Mouse (Mus musculus): ENCODE data around the gene Tpt1. TPM values are rescaled to one million over a fixed set of nuclear protein-coding genes. Genes with fewer than 3 reads are reported as not detected.
"Not testable (repeated sequence)": the region's sequence is repeated elsewhere in the genome, so short reads cannot be mapped to it uniquely, and the experiment has no call there.

Tpt1 gene
- 2,477 and 2,768 TPM in 2 replicates for polyA plus RNA-seq (2012; ENCODE audit: insufficient read depth, insufficient read length, missing spikeins)

DNA sequence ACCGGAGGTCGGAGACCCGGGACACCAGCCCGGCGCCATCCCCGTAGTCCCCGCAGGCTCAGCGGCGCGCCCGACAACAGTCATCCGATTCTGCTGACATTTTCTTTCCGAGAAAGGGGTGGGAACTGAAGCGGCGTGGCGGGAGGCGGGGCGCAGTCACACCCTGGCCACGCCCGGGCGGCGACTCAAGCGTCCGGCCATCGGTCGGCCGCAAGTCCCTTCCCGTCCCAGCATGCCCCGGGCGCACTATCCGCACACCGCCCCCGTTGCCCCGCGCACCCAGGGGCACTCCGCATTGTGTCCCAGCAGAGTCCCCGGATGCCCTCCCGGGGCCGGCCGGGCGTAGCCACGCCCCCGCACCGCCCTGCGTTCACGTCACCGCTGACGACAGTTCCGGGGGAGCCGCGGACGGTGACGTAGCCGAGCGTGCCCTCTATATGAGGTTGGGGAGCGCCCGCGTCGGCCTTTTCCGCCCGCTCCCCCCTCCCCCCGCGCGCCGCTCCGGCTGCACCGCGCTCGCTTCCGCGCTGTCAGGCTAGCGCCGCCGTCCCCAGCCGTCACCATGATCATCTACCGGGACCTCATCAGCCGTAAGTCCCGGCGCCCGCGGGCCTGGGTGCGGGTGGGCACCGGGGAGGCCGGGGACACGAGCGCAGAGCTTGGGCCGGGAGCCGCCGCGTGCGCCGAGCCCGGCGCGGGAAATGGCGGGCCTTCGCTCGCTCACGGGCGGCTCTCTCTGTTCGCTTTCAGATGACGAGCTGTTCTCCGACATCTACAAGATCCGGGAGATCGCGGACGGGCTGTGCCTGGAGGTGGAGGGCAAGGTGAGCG is at the start of gene Tpt1:
Tpt1 (plus strand) TSS at position 227 of the 831 bp plus-strand sequence.
- Histone ChIP-seq H3K4me1 (ENCODE audit: control insufficient read depth, insufficient read depth, insufficient read length, low read length) (peaks cover 6% of the 10 kb centered on the region; the same call in 1 of the 2 replicates), H3K4me3 (ENCODE audit: insufficient read depth, low read depth, low read length) (peak within 1 kb of the TSS; percentile 87), H3K27ac (replicated peaks; ENCODE audit: low read depth, low read length) (peak within 1 kb of the TSS; percentile 100)

- H3K4me3 ChIP-seq (ENCODE audit: insufficient read depth, low read depth, low read length), result no peak overlapping the region
- no peak overlapping the region for H3K27ac ChIP-seq (replicated peaks; ENCODE audit: low read depth, low read length)
- no peaks in the 10 kb centered on the region for H3K4me1 ChIP-seq (ENCODE audit: control insufficient read depth, insufficient read depth, insufficient read length, low read length)
Observed at GRCm38 (mm10) chr14:75795918-75796317, 49.0 kb upstream of the Tpt1 start.

DNA sequence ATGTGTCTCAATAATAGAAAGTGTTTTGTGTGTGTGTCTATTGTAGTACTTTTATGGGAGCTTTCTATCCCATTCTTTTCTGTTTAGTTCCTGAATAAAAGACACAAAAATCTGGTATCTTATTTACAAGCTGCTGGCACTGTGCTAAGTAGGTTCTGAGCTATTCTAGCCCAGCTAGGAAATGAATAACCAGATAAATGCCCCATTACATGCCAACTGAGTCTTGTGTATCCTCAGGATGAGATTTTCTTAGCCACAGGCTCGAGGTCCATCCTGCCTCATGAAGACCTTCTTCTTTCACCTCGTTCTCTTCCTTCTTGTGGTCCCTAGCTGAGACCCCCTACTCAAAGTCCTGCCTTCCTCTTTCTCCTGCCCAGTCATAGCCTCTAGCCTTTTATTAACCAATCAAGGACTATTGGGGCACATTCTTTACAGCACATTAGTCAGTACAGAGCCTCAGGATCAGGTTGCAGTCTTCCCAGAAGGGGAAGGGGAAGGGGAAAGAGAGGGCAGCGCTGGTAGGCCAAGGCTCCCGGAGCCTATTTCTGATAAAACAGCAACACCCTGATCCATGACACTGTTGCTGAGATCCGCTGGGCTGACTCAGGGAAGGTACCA is 47.0 kb upstream of the Tpt1 start:
- Histone ChIP-seq H3K27ac (replicated peaks; ENCODE audit: low read depth, low read length) (no peak overlapping the region), H3K4me3 (ENCODE audit: insufficient read depth, low read depth, low read length) (no peak overlapping the region), H3K4me1 (ENCODE audit: control insufficient read depth, insufficient read depth, insufficient read length, low read length) (no peaks in the 10 kb centered on the region)

DNA sequence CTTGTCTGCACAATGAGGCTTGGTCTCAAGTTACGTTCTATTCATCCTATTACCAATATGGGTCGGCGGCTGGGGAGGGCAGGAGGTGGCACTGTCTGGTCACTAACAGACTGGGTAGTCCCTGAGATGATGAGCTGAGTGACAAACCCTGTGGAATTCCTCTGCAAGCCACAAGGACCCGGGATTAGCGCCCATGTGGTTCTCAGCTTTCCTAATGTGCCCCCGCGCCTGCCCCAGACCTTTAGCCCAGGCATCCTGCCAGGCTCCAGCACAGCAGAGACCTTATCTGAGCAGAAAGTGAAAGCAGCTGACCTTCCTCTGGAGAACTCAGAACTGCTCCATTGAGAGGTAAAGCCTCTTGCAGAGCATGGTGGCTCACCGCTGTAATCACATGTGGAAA is 37.1 kb upstream of the Tpt1 start:
- no peaks in the 10 kb centered on the region for H3K4me1 ChIP-seq (ENCODE audit: control insufficient read depth, insufficient read depth, insufficient read length, low read length)
- no peak overlapping the region for H3K4me3 ChIP-seq (ENCODE audit: insufficient read depth, low read depth, low read length)
- H3K27ac ChIP-seq (replicated peaks; ENCODE audit: low read depth, low read length), result no peak overlapping the region

GRCm38 (mm10) chr14:75809931-75810330 is 35.0 kb upstream of the Tpt1 start:
- H3K4me3 ChIP-seq (ENCODE audit: insufficient read depth, low read depth, low read length), result no peak overlapping the region
- no peaks in the 10 kb centered on the region for H3K4me1 ChIP-seq (ENCODE audit: control insufficient read depth, insufficient read depth, insufficient read length, low read length)
- no peak overlapping the region for H3K27ac ChIP-seq (replicated peaks; ENCODE audit: low read depth, low read length)

DNA sequence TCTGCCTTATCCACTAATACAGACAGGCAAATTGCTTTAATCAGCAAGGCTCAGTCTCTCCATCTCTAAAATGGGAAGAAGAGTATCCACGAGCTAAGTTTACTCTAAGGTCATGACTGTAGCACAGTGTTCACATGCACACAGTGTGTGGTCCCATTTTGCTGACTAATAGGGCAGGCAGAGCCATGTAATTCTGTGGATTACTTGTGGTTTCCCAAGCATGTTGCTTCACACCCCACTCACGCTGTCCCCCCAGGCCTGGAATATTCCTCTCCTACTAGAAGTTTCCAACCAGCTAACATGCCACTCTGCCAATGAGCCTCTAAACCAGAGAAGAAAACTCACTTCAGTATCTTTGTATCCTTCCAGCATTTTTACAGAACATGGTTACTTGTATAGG is 26.4 kb upstream of the Tpt1 start:
- H3K27ac ChIP-seq (replicated peaks; ENCODE audit: low read depth, low read length), result no peak overlapping the region
- no peak overlapping the region for H3K4me3 ChIP-seq (ENCODE audit: insufficient read depth, low read depth, low read length)
- no peaks in the 10 kb centered on the region for H3K4me1 ChIP-seq (ENCODE audit: control insufficient read depth, insufficient read depth, insufficient read length, low read length)

- Histone ChIP-seq H3K4me3 (ENCODE audit: insufficient read depth, low read depth, low read length) (no peak overlapping the region), H3K4me1 (ENCODE audit: control insufficient read depth, insufficient read depth, insufficient read length, low read length) (no peaks in the 10 kb centered on the region), H3K27ac (replicated peaks; ENCODE audit: low read depth, low read length) (no peak overlapping the region)
Observed at GRCm38 (mm10) chr14:75819341-75819740, 25.6 kb upstream of the Tpt1 start.

- no peak overlapping the region for H3K4me3 ChIP-seq (ENCODE audit: insufficient read depth, low read depth, low read length)
- H3K4me1 ChIP-seq (ENCODE audit: control insufficient read depth, insufficient read depth, insufficient read length, low read length), result no peaks in the 10 kb centered on the region
- H3K27ac ChIP-seq (replicated peaks; ENCODE audit: low read depth, low read length), result no peak overlapping the region
Observed at GRCm38 (mm10) chr14:75820007-75820406, 24.9 kb upstream of the Tpt1 start.

GRCm38 (mm10) chr14:75826851-75827410 is 18.0 kb upstream of the Tpt1 start:
- no peak overlapping the region for H3K4me3 ChIP-seq (ENCODE audit: insufficient read depth, low read depth, low read length)
- H3K4me1 ChIP-seq (ENCODE audit: control insufficient read depth, insufficient read depth, insufficient read length, low read length), result peaks cover 6% of the 10 kb centered on the region
- H3K27ac ChIP-seq (replicated peaks; ENCODE audit: low read depth, low read length), result 0 out of 2 replicates have a peak overlapping the region, but pooled peaks have one; percentile 13

DNA sequence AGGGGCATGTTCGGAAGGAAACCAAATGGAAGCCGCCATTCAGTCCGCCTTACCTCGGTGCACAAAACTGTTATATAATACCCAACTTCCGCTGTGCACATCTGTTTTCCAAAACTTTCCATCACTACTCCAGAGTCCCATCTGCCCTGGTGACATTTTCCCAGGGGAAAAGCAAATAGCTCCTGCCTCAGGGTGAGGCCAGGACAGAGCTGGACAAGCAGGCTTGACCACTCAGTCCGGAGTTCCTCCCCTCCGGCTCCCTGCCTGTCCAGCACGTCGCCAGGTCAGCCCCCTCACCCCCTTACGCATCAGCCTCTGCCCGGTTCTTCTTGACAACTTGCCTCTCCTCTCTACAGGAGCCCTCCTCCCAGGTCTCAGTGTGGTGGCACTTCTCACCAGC is 16.7 kb upstream of the Tpt1 start:
- Histone ChIP-seq H3K4me1 (ENCODE audit: control insufficient read depth, insufficient read depth, insufficient read length, low read length) (peaks cover 7% of the 10 kb centered on the region), H3K27ac (replicated peaks; ENCODE audit: low read depth, low read length) (no peak overlapping the region), H3K4me3 (ENCODE audit: insufficient read depth, low read depth, low read length) (no peak overlapping the region)

GRCm38 (mm10) chr14:75828866-75829806 is 15.8 kb upstream of the Tpt1 start:
- Histone ChIP-seq H3K4me1 (ENCODE audit: control insufficient read depth, insufficient read depth, insufficient read length, low read length) (peaks cover 11% of the 10 kb centered on the region), H3K27ac (replicated peaks; ENCODE audit: low read depth, low read length) (0 out of 2 replicates have a peak overlapping the region, but pooled peaks have one; percentile 15), H3K4me3 (ENCODE audit: insufficient read depth, low read depth, low read length) (peak overlapping the region; percentile 40)

DNA sequence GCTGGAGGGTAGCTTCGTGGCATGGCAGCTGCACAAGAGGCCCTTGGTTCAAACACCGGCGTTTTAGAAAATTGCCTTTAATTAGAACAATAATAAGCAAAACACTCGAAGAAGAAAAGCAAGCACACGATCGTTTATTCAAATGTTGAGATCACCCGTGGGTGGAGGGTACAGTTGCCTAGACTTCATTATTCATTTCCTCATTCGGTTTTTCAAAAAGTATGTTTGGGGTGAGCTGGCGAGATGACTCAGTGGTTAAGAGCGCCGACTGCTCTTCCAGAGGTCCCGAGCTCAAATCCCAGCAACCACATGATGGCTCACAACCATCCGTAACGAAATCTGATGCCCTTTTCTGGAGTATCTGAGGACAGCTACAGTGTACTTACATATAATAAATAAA is 15.1 kb upstream of the Tpt1 start:
- peaks cover 11% of the 10 kb centered on the region for H3K4me1 ChIP-seq (ENCODE audit: control insufficient read depth, insufficient read depth, insufficient read length, low read length)
- not testable (repeated sequence) for H3K27ac ChIP-seq (replicated peaks; ENCODE audit: low read depth, low read length); H3K4me3 ChIP-seq (ENCODE audit: insufficient read depth, low read depth, low read length)

GRCm38 (mm10) chr14:75832031-75832430 is 12.9 kb upstream of the Tpt1 start:
- H3K4me3 ChIP-seq (ENCODE audit: insufficient read depth, low read depth, low read length), result no peak overlapping the region
- no peak overlapping the region; the same call in 1 of the 2 replicates for H3K27ac ChIP-seq (replicated peaks; ENCODE audit: low read depth, low read length)

GRCm38 (mm10) chr14:75832982-75833381 is 11.9 kb upstream of the Tpt1 start:
- Histone ChIP-seq H3K27ac (replicated peaks; ENCODE audit: low read depth, low read length) (peak overlapping the region; percentile 98), H3K4me1 (ENCODE audit: control insufficient read depth, insufficient read depth, insufficient read length, low read length) (peaks cover 11% of the 10 kb centered on the region), H3K4me3 (ENCODE audit: insufficient read depth, low read depth, low read length) (no peak overlapping the region)

More at GRCm38 (mm10) chr14:75832031-75832430, 12.9 kb upstream of the Tpt1 start:
- H3K4me1 ChIP-seq (ENCODE audit: control insufficient read depth, insufficient read depth, insufficient read length, low read length), result peaks cover 11% of the 10 kb centered on the region

Measured in brown adipose tissue, adult 24 weeks (tissue).